Mouse (Mus musculus) G1E (cell line): ENCODE results near the gene Tspan10.
A peak's percentile ranks its signal among the peaks of the same experiment; 100 is the strongest.

Source experiments
- CTCF ChIP-seq: IDR thresholded peaks from 2 replicates; pipeline ENCODE4 v1.5.1; 2012; ENCODE audit warnings: low read depth, low read length, inconsistent platforms, mixed read lengths
- GATA1 ChIP-seq: IDR thresholded peaks from 2 replicates; pipeline ENCODE4 v1.6.1; 2012; ENCODE audit warnings: borderline replicate concordance, low read length, inconsistent platforms, mixed read lengths
- GATA2 ChIP-seq: IDR thresholded peaks from 2 replicates; pipeline ENCODE4 v1.6.1; 2012; ENCODE audit warnings: low read depth, low read length, inconsistent platforms, borderline replicate concordance
- POLR2AphosphoS5 ChIP-seq: IDR thresholded peaks from 2 replicates; pipeline ENCODE4 v1.6.1; 2012; ENCODE audit warnings: low read depth, low read length, inconsistent platforms; ENCODE audit not compliant: insufficient replicate concordance
- TAL1 ChIP-seq: conservative IDR thresholded peaks from 2 replicates; pipeline ENCODE4 v1.6.1; 2012; ENCODE audit warnings: low read depth, low read length, inconsistent platforms, mixed read lengths

DNA sequence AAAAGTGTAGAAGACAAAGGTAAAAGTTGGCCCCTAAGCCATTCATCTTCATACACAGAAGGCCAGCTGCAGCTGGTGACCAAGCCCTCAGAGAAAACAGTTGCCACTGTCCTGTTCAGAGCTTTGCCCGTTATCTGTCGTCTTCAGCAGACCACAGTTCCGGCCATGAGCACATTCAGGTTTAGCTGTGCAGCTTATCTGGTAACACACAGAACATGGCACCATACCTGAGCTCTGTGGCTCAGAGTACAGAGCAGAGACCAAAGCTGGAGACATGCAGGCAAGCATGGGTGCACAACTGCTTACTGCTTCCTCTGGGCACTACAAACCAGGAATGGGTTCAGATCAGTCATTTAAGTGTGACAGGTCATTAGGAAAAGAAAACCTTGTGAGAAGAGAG, 36.6 kb upstream of the Tspan10 start:
- TF ChIP-seq CTCF (no peak), POLR2AphosphoS5 (no peak), TAL1 (peak; percentile 97), GATA1 (no peak), GATA2 (no peak)
